Comparison of ENCODE assay signal across 9 mouse cellular contexts in the genomic region with DNA sequence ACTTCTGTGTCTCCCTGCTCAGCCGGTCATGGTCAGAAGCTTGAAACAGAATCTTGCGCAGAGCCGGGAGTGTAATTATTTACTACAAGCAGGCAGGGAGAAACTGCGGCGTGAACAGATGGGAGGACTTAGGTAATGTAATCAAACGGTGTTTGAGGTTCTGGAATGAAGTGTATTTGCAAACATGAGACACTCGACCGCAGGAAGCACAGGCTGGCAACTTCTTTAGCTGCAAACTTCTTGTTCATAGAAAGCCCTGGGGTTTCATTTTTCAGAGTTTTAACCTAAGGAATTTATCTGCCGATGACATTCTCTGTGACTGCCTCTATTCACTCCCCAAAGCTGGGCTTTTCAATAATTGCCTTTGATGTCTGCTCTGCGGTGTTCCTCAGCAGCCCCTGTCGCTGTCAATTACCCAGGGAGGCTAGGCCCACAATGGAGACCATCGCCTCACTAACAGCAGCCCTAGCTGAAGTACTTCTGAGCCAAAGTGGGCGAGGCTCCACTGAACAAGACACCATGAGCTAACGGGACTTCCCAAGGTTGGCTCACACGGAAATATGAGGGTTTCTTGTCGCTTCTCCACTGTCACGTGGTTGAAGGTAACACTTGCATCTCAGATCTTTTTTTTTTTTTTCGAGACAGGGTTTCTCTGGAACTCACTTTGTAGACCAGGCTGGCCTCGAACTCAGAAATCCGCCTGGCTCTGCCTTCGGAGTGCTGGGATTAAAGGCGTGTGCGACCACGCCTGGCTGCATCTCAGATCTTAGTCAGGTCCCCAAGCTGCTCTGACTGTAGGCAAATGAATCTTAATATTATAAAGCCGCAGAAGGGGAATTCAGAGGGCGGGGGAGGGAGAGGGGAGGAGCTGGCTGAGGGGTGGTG. TPM values are rescaled to one million over a fixed set of nuclear protein-coding genes. Genes with fewer than 3 reads are reported as not detected.
DNase-seq lines count a peak whose midpoint lies in the region; ATAC-seq lines count a peak whose summit lies in the region.
"Had no signal": no experiment of that assay in that cellular context is flagged by ENCODE, and none has a peak within 500 bp of the region (broad histone marks: within the 10 kb centered on the region; RNA-seq: fewer than 3 reads in every experiment).

No protein-coding gene starts in this region.

- peak; percentile 67 for ATAC-seq in midbrain, embryonic 11.5 days (ENCODE audit: low FRiP score)

- H3K4me1 ChIP-seq in limb, embryonic 10.5 days = peaks cover 18% of the 10 kb centered on the region
- H3K4me1 ChIP-seq in midbrain, embryonic 11.5 days (ENCODE audit: control insufficient read depth, insufficient read depth, low read length) = peaks cover 8% of the 10 kb centered on the region; the same call in 1 of the 2 replicates

- H3K27me3 ChIP-seq in limb, embryonic 10.5 days (ENCODE audit: low read depth, poor library complexity, severe bottlenecking) = no peaks in the 10 kb centered on the region
- H3K27me3 ChIP-seq in midbrain, embryonic 11.5 days (ENCODE audit: control insufficient read depth, insufficient read depth, low read length) = no peaks in the 10 kb centered on the region

- H3K4me3 ChIP-seq in limb, embryonic 10.5 days = peak overlapping the region; percentile 39
- no peak overlapping the region for H3K4me3 ChIP-seq in midbrain, embryonic 11.5 days (ENCODE audit: low read depth, low read length)

- 33% methylated on average over 26 of the region's 26 CpGs for WGBS in limb, embryonic 10.5 days
- 27% methylated on average over 26 of the region's 26 CpGs for WGBS in midbrain, embryonic 11.5 days

- H3K9ac ChIP-seq in midbrain, embryonic 11.5 days (ENCODE audit: low read length) = no peak overlapping the region

- peak; percentile 47 for DNase-seq in adrenal gland, postnatal 14 days
- DNase-seq in adrenal gland, postnatal 4 days (ENCODE audit: low spot score in 2 of 2) = no peak
- peak; percentile 43 for DNase-seq in brain, adult 2 months (ENCODE audit: low read depth, low spot score)
- peak; percentile 5 to 13 for DNase-seq in heart, postnatal 14 days
- peak; percentile 53 for DNase-seq in limb, embryonic 10.5 days (ENCODE audit: low spot score)
- DNase-seq in midbrain, embryonic 11.5 days (ENCODE audit: low spot score, missing footprints) = peak; percentile 92
- DNase-seq in thymus, postnatal 14 days = peak; percentile 16
- no peak for DNase-seq in urinary bladder, postnatal 10 days (ENCODE audit: low spot score)

- intact Hi-C loops in heart, postnatal 14 days (cut with DNase I) = no loop called here

- peak overlapping the region; percentile 32 for H3K4me2 ChIP-seq in midbrain, embryonic 11.5 days

- H3K27ac ChIP-seq in limb, embryonic 10.5 days = peak overlapping the region; percentile 36; the same call in 1 of the 2 replicates
- no peak overlapping the region for H3K27ac ChIP-seq in midbrain, embryonic 11.5 days (ENCODE audit: low read depth, low read length)

- H3K36me3 ChIP-seq in limb, embryonic 10.5 days = no peaks in the 10 kb centered on the region
- no peaks in the 10 kb centered on the region for H3K36me3 ChIP-seq in midbrain, embryonic 11.5 days (ENCODE audit: control insufficient read depth, insufficient read depth, low read length)
- H3K36me3 ChIP-seq: G1E had no signal

- H3K9me3 ChIP-seq in limb, embryonic 10.5 days (replicated peaks) = no peaks in the 10 kb centered on the region
- H3K9me3 ChIP-seq in midbrain, embryonic 11.5 days (ENCODE audit: control insufficient read depth, low read length) = no peaks in the 10 kb centered on the region
- H3K9me3 ChIP-seq: G1E had no signal

RNA-seq across cellular contexts. Expression of gene Rest, which starts 19.3 kb away (rescaled TPM):
- total RNA-seq in adrenal gland, postnatal 14 days (2021) = 26.0 and 26.1 TPM in 2 replicates
- total RNA-seq in adrenal gland, postnatal 4 days (2021) = 10 to 100 TPM; 39.0 to 42.6 TPM
- total RNA-seq in heart, postnatal 14 days (2021) = 10 to 100 TPM; 17.4 to 18.1 TPM
- polyA plus RNA-seq in limb, embryonic 10.5 days (2016; fragmentation: Nextera tagmentation; extraction: Ambion mirVana) = 35.7 and 46.6 TPM in 2 replicates
- 18.4 and 21.6 TPM in 2 replicates for polyA plus RNA-seq in midbrain, embryonic 11.5 days (2014; fragmentation: Nextera tagmentation; extraction: Ambion mirVana)

RNA-seq across cellular contexts. Expression of gene Spink2, which starts 34.8 kb away (rescaled TPM):
- 0.64 TPM in 1 of 2 replicates, not detected in the other for total RNA-seq in adrenal gland, postnatal 14 days (2021)
- under 1 TPM in 1 of 2 experiments, not detected in 1; 0.54 TPM for total RNA-seq in adrenal gland, postnatal 4 days (2021)
- total RNA-seq in heart, postnatal 14 days (2021) = under 1 TPM in 1 of 2 experiments, not detected in 1; 0.37 TPM
- 0.89 and 1.4 TPM in 2 replicates for polyA plus RNA-seq in limb, embryonic 10.5 days (2016; fragmentation: Nextera tagmentation; extraction: Ambion mirVana)
- 0.55 and 0.68 TPM in 2 replicates for polyA plus RNA-seq in midbrain, embryonic 11.5 days (2014; fragmentation: Nextera tagmentation; extraction: Ambion mirVana)
- total RNA-seq: G1E had no signal
- polyA plus RNA-seq: G1E had no signal

Comparison
In these comparisons a context has a peak if more than half of its experiments do, and no peak if none do; other contexts are left out.
1. DNase-seq: peak in adrenal gland, postnatal 14 days (single experiment), brain, adult 2 months (single experiment), heart, postnatal 14 days (2 of 2), limb, embryonic 10.5 days (single experiment), midbrain, embryonic 11.5 days (single experiment) and thymus, postnatal 14 days (single experiment); none in adrenal gland, postnatal 4 days (0 of 2) and urinary bladder, postnatal 10 days (single experiment).